Mouse (Mus musculus) bone marrow, adult 2 months (tissue): ENCODE data around the gene Fyttd1.

ENCODE experiments used
- CTCF ChIP-seq: fragments of 200-500 bp; IDR thresholded peaks from 2 replicates; pipeline ENCODE4 v1.5.1; 2011; ENCODE audit warnings: low read length, control low read depth; ENCODE audit not compliant: control insufficient read depth, insufficient read depth
- POLR2A ChIP-seq: fragments of 200-500 bp; IDR thresholded peaks from 2 replicates; pipeline ENCODE4 v1.6.1; 2011; ENCODE audit warnings: low read depth, mild to moderate bottlenecking, control low read depth, low read length, borderline replicate concordance; ENCODE audit not compliant: control insufficient read depth

DNA sequence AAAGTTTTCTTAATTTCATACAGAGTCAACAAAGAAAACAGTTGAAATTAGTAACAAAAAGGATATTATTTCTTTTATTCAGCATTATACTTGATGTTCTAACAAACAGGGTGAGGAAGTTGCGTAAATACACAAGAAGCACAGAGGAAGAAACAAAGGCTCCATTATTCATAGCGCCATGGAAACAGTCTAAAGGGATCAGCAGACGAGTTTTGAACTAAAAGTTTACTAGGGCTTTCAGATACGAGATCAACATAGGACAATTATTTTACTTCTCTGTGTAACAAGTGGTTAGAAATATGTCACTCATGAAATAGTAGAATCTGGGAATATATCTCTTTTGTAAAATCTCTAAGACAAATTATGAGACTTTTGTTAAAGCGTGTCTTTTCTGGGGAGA lies 68.1 kb downstream of the Fyttd1 start:
- TF ChIP-seq CTCF (no peak), POLR2A (no peak)
